Mouse (Mus musculus): ENCODE data around the gene Tbkbp1.

DNA sequence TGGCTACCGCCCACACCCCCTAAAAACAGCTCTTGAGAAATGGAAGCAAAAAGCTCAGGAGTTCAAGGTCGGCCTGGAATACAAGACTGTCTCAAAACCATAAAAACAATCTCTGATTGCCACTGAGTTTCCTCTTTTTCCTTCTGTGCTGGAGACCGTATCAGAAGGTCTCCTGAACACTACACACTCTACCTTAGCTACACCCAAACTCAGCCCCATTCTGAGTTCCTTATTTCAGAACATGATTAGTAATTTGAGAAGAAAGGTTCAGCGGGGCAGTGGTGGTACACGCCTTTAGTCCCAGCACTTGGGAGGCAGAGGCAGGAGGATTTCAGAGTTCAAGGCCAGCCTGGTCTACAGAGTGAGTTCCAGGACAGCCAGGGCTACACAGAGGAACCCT lies 29.8 kb upstream of the Tbkbp1 start:
- TF ChIP-seq CTCF (IDR thresholded peaks at IDR 0.05; ENCODE audit: low read depth) = no peak
- no peak for TF ChIP-seq EP300 (IDR thresholded peaks at IDR 0.05; ENCODE audit: low read depth)

All from liver, embryonic 14.5 days (tissue).